Mouse (Mus musculus) kidney, embryonic 15.5 days (tissue): ENCODE measurements at regions not wholly inside any gene's neighbourhood (a gene's known extent, or its start where the extent isn't known, plus 50 kb on each side); places are given as distances from the start of the nearest gene placed in this dataset.

ENCODE experiments used
- ATAC-seq: fragments of 200-750 bp; cut with Nextera tagmentation; replicated peaks from 2 replicates; pipeline ENCODE4 v1.8.0; 2017; ENCODE audit warnings: moderate TSS enrichment; ENCODE audit not compliant: low FRiP score
- H3K27ac ChIP-seq: fragments of 300-500 bp; sonication (generic); 2 replicates; pipeline ENCODE4 v1.5.1; 2015; ENCODE audit warnings: mild to moderate bottlenecking, inconsistent platforms
- H3K27me3 ChIP-seq: fragments of 300-500 bp; sonication (generic); 2 replicates; pipeline ENCODE4 v1.6.1; 2015; ENCODE audit warnings: inconsistent platforms
- H3K36me3 ChIP-seq: fragments of 300-500 bp; sonication (generic); 2 replicates; pipeline ENCODE4 v1.6.1; 2015; ENCODE audit warnings: inconsistent platforms
- H3K4me1 ChIP-seq: fragments of 300-500 bp; sonication (generic); 2 replicates; pipeline ENCODE4 v1.6.1; 2015; ENCODE audit warnings: inconsistent platforms
- H3K4me2 ChIP-seq: fragments of 300-500 bp; sonication (generic); 2 replicates; pipeline ENCODE4 v1.6.1; 2015; ENCODE audit warnings: moderate library complexity, mild to moderate bottlenecking, inconsistent platforms
- H3K4me3 ChIP-seq: fragments of 300-500 bp; sonication (generic); replicated peaks from 2 replicates; pipeline ENCODE4 v1.5.1; 2015; ENCODE audit warnings: mild to moderate bottlenecking, inconsistent platforms
- H3K9ac ChIP-seq: fragments of 300-500 bp; sonication (generic); 2 replicates; pipeline ENCODE4 v1.6.1; 2015; ENCODE audit warnings: mild to moderate bottlenecking, inconsistent platforms
- H3K9me3 ChIP-seq: fragments of 300-500 bp; sonication (generic); replicated peaks from 2 replicates; pipeline ENCODE4 v1.6.1; 2016; ENCODE audit warnings: inconsistent platforms
- WGBS: fragments of 180-500 bp; shearing (Covaris S2); methylation state at CpG from one replicate; pipeline ENCODE4 v1.1.7; 2015; ENCODE audit warnings: mixed read lengths; 5-methylcytosine and 5-hydroxymethylcytosine counted together

GRCm38 (mm10) chr7:95250651-95251050, 920.4 kb upstream of the Tenm4 start:
- no peak for ATAC-seq
- Histone ChIP-seq H3K27ac (no peak overlapping the region), H3K4me1 (no peaks in the 10 kb centered on the region), H3K27me3 (no peaks in the 10 kb centered on the region), H3K36me3 (no peaks in the 10 kb centered on the region), H3K9ac (no peak overlapping the region), H3K4me3 (no peak overlapping the region), H3K9me3 (no peaks in the 10 kb centered on the region), H3K4me2 (no peak overlapping the region)

- no peak overlapping the region for H3K27ac ChIP-seq
- no peaks in the 10 kb centered on the region for H3K4me1 ChIP-seq
- no peaks in the 10 kb centered on the region for H3K27me3 ChIP-seq
- WGBS, result 61% methylated on average over 5 of the region's 5 CpGs
- no peak overlapping the region for H3K4me2 ChIP-seq
- no peak overlapping the region for H3K4me3 ChIP-seq
- H3K36me3 ChIP-seq, result no peaks in the 10 kb centered on the region
- H3K9ac ChIP-seq, result no peak overlapping the region
- 0 out of 2 replicates have a peak, but pooled peaks have one; percentile 33 for ATAC-seq
- no peaks in the 10 kb centered on the region for H3K9me3 ChIP-seq
These were observed 917.0 kb upstream of the Tenm4 start for GRCm38 (mm10) chr7:95253862-95254545.

GRCm38 (mm10) chr7:95254913-95255312, 916.1 kb upstream of the Tenm4 start:
- no peaks in the 10 kb centered on the region for H3K36me3 ChIP-seq
- no peaks in the 10 kb centered on the region for H3K4me1 ChIP-seq
- WGBS, result 52% methylated on average over 3 of the region's 3 CpGs
- no peak overlapping the region for H3K4me3 ChIP-seq
- no peak overlapping the region for H3K4me2 ChIP-seq
- no peaks in the 10 kb centered on the region for H3K9me3 ChIP-seq
- no peak for ATAC-seq
- H3K27me3 ChIP-seq, result no peaks in the 10 kb centered on the region
- H3K9ac ChIP-seq, result no peak overlapping the region
- H3K27ac ChIP-seq, result no peak overlapping the region

GRCm38 (mm10) chr7:95255699-95256098, 915.3 kb upstream of the Tenm4 start:
- no peaks in the 10 kb centered on the region for H3K4me1 ChIP-seq
- no peak overlapping the region for H3K27ac ChIP-seq
- no peak overlapping the region for H3K4me2 ChIP-seq
- no peak overlapping the region for H3K9ac ChIP-seq
- no peaks in the 10 kb centered on the region for H3K9me3 ChIP-seq
- no peaks in the 10 kb centered on the region for H3K36me3 ChIP-seq
- H3K27me3 ChIP-seq, result no peaks in the 10 kb centered on the region
- no peak for ATAC-seq
- no peak overlapping the region for H3K4me3 ChIP-seq

- no peaks in the 10 kb centered on the region for H3K9me3 ChIP-seq
- H3K27ac ChIP-seq, result no peak overlapping the region
- ATAC-seq, result no peak
- 93% methylated on average over 3 of the region's 3 CpGs for WGBS
- no peak overlapping the region for H3K4me3 ChIP-seq
- H3K4me2 ChIP-seq, result no peak overlapping the region
- H3K9ac ChIP-seq, result no peak overlapping the region
- H3K27me3 ChIP-seq, result no peaks in the 10 kb centered on the region
- no peaks in the 10 kb centered on the region for H3K36me3 ChIP-seq
- no peaks in the 10 kb centered on the region for H3K4me1 ChIP-seq
These were observed 908.1 kb upstream of the Tenm4 start for GRCm38 (mm10) chr7:95262942-95263341.

GRCm38 (mm10) chr7:95277237-95277636, 893.8 kb upstream of the Tenm4 start:
- ATAC-seq, result no peak
- Histone ChIP-seq H3K27ac (no peak overlapping the region), H3K9me3 (no peaks in the 10 kb centered on the region), H3K9ac (no peak overlapping the region), H3K4me2 (no peak overlapping the region), H3K4me3 (no peak overlapping the region), H3K27me3 (no peaks in the 10 kb centered on the region), H3K4me1 (no peaks in the 10 kb centered on the region), H3K36me3 (no peaks in the 10 kb centered on the region)
- 92% methylated on average over 1 of the region's 1 CpGs for WGBS

- no peak for ATAC-seq
- WGBS, result 78% methylated on average over 1 of the region's 1 CpGs
These were observed 857.4 kb upstream of the Tenm4 start for GRCm38 (mm10) chr7:95313667-95314066.

GRCm38 (mm10) chr7:95323084-95323483, 848.0 kb upstream of the Tenm4 start:
- ATAC-seq, result no peak
- whole genome bisulfite sequencing, result 60% methylated on average over 3 of the region's 3 CpGs
- Histone ChIP-seq H3K4me1 (no peaks in the 10 kb centered on the region), H3K36me3 (no peaks in the 10 kb centered on the region), H3K9me3 (no peaks in the 10 kb centered on the region), H3K9ac (no peak overlapping the region), H3K4me2 (no peak overlapping the region), H3K4me3 (no peak overlapping the region), H3K27ac (no peak overlapping the region), H3K27me3 (no peaks in the 10 kb centered on the region)

More at GRCm38 (mm10) chr7:95313667-95314066, 857.4 kb upstream of the Tenm4 start:
- Histone ChIP-seq H3K4me2 (no peak overlapping the region), H3K9ac (no peak overlapping the region), H3K4me3 (no peak overlapping the region), H3K27me3 (no peaks in the 10 kb centered on the region), H3K4me1 (no peaks in the 10 kb centered on the region), H3K36me3 (no peaks in the 10 kb centered on the region), H3K27ac (no peak overlapping the region), H3K9me3 (no peaks in the 10 kb centered on the region)

GRCm38 (mm10) chr7:95324939-95325338, 846.1 kb upstream of the Tenm4 start:
- Histone ChIP-seq H3K27ac (no peak overlapping the region), H3K9me3 (no peaks in the 10 kb centered on the region), H3K4me2 (no peak overlapping the region), H3K4me1 (no peaks in the 10 kb centered on the region), H3K9ac (no peak overlapping the region), H3K4me3 (no peak overlapping the region), H3K27me3 (no peaks in the 10 kb centered on the region), H3K36me3 (no peaks in the 10 kb centered on the region)
- 92% methylated on average over 3 of the region's 3 CpGs for WGBS
- no peak for ATAC-seq

- Histone ChIP-seq H3K9ac (no peak overlapping the region), H3K9me3 (no peaks in the 10 kb centered on the region), H3K4me1 (no peaks in the 10 kb centered on the region), H3K4me3 (no peak overlapping the region), H3K36me3 (no peaks in the 10 kb centered on the region), H3K4me2 (no peak overlapping the region), H3K27me3 (no peaks in the 10 kb centered on the region), H3K27ac (no peak overlapping the region)
- ATAC-seq, result no peak
- 39% methylated on average over 4 of the region's 4 CpGs for WGBS
These were observed 839.0 kb upstream of the Tenm4 start for GRCm38 (mm10) chr7:95332037-95332436.

GRCm38 (mm10) chr7:95350185-95350803, 820.8 kb upstream of the Tenm4 start:
- Histone ChIP-seq H3K27ac (no peak overlapping the region), H3K9ac (no peak overlapping the region), H3K27me3 (no peaks in the 10 kb centered on the region), H3K4me2 (no peak overlapping the region), H3K36me3 (no peaks in the 10 kb centered on the region), H3K4me3 (no peak overlapping the region), H3K9me3 (no peaks in the 10 kb centered on the region), H3K4me1 (no peaks in the 10 kb centered on the region; the same call in 1 of the 2 replicates)
- 50% methylated on average over 7 of the region's 7 CpGs for WGBS
- ATAC-seq, result 0 out of 2 replicates have a peak, but pooled peaks have one; percentile 22

- Histone ChIP-seq H3K9me3 (no peaks in the 10 kb centered on the region), H3K36me3 (no peaks in the 10 kb centered on the region), H3K27ac (no peak overlapping the region), H3K4me2 (no peak overlapping the region), H3K4me1 (no peaks in the 10 kb centered on the region; the same call in 1 of the 2 replicates), H3K9ac (no peak overlapping the region), H3K4me3 (no peak overlapping the region), H3K27me3 (no peaks in the 10 kb centered on the region)
- ATAC-seq, result no peak
These were observed 820.2 kb upstream of the Tenm4 start for GRCm38 (mm10) chr7:95350804-95351199.

GRCm38 (mm10) chr7:95351337-95351736, 819.7 kb upstream of the Tenm4 start:
- H3K9ac ChIP-seq, result no peak overlapping the region
- H3K36me3 ChIP-seq, result no peaks in the 10 kb centered on the region
- H3K4me1 ChIP-seq, result no peaks in the 10 kb centered on the region; the same call in 1 of the 2 replicates
- no peaks in the 10 kb centered on the region for H3K9me3 ChIP-seq
- no peak overlapping the region for H3K27ac ChIP-seq
- H3K4me2 ChIP-seq, result no peak overlapping the region
- H3K4me3 ChIP-seq, result no peak overlapping the region
- H3K27me3 ChIP-seq, result no peaks in the 10 kb centered on the region
- peak; percentile 36; the same call in 1 of the 2 replicates for ATAC-seq
- 84% methylated on average over 2 of the region's 2 CpGs for WGBS
